Mouse (Mus musculus) midbrain, embryonic 13.5 days (tissue): ENCODE data around the gene Rbm15. TPM values are rescaled to one million over a fixed set of nuclear protein-coding genes. Genes with fewer than 3 reads are reported as not detected.
A peak's percentile ranks its signal among the peaks of the same experiment; 100 is the strongest.
"Not testable (repeated sequence)": the region's sequence is repeated elsewhere in the genome, so short reads cannot be mapped to it uniquely, and the experiment has no call there.

Experiments used
- ATAC-seq: fragments of 200-750 bp; cut with Nextera tagmentation; 2 replicates; pipeline ENCODE4 v1.8.0; 2017; ENCODE audit warnings: mild to moderate bottlenecking, moderate TSS enrichment, moderate library complexity
- H3K27ac ChIP-seq: fragments of 300-500 bp; sonication (generic); 2 replicates; pipeline ENCODE4 v1.5.1; 2015; ENCODE audit warnings: inconsistent platforms, mild to moderate bottlenecking, moderate library complexity
- H3K27me3 ChIP-seq: fragments of 300-500 bp; sonication (generic); 2 replicates; pipeline ENCODE4 v1.6.1; 2015; ENCODE audit warnings: mild to moderate bottlenecking, inconsistent platforms
- H3K36me3 ChIP-seq: fragments of 300-500 bp; sonication (generic); 2 replicates; pipeline ENCODE4 v1.6.1; 2015; ENCODE audit warnings: mild to moderate bottlenecking, inconsistent platforms
- H3K4me1 ChIP-seq: fragments of 300-500 bp; sonication (generic); replicated peaks from 2 replicates; pipeline ENCODE4 v1.6.1; 2015; ENCODE audit warnings: inconsistent platforms
- H3K4me2 ChIP-seq: fragments of 300-500 bp; sonication (generic); replicated peaks from 2 replicates; pipeline ENCODE4 v1.6.1; 2015; ENCODE audit warnings: moderate library complexity, mild to moderate bottlenecking, inconsistent platforms
- H3K4me3 ChIP-seq: fragments of 300-500 bp; sonication (generic); replicated peaks from 2 replicates; pipeline ENCODE4 v1.5.1; 2015; ENCODE audit warnings: mild to moderate bottlenecking, inconsistent platforms
- H3K9ac ChIP-seq: fragments of 300-500 bp; sonication (generic); replicated peaks from 2 replicates; pipeline ENCODE4 v1.6.1; 2015; ENCODE audit warnings: mild to moderate bottlenecking, inconsistent platforms
- H3K9me3 ChIP-seq: fragments of 300-500 bp; sonication (generic); 2 replicates; pipeline ENCODE4 v1.6.1; 2016; ENCODE audit warnings: mild to moderate bottlenecking, inconsistent platforms
- WGBS: fragments of 180-500 bp; shearing (Covaris S2); methylation state at CpG from one replicate; pipeline ENCODE4 v1.1.7; 2015; 5-methylcytosine and 5-hydroxymethylcytosine counted together
- polyA plus RNA-seq: library from polyadenylated mRNA; unstranded; fragments of >200 nt; fragmentation: Nextera tagmentation; extraction: Ambion mirVana; gene quantifications from 2 replicates; pipeline ENCODE4 v1.2.1, GENCODE M21; 2015

The Rbm15 gene
- polyA plus RNA-seq, 1 experiment from 2014 or later = 12.0 TPM

- no peaks in the 10 kb centered on the region for H3K9me3 ChIP-seq
- no peak for ATAC-seq
- H3K4me3 ChIP-seq = no peak overlapping the region
- H3K27ac ChIP-seq = no peak overlapping the region
- no peak overlapping the region for H3K9ac ChIP-seq
- H3K27me3 ChIP-seq = no peaks in the 10 kb centered on the region
- no peak overlapping the region for H3K4me2 ChIP-seq
- peaks cover 53% of the 10 kb centered on the region for H3K4me1 ChIP-seq
- peaks cover 15% of the 10 kb centered on the region for H3K36me3 ChIP-seq
These were observed 11.7 kb downstream of the Rbm15 start for GRCm38 (mm10) chr3:107321776-107322175.

- H3K36me3 ChIP-seq = peaks cover 15% of the 10 kb centered on the region
- no peak overlapping the region for H3K27ac ChIP-seq
- WGBS = 93% methylated on average over 2 of the region's 2 CpGs
- H3K4me3 ChIP-seq = no peak overlapping the region
- no peak overlapping the region for H3K9ac ChIP-seq
- ATAC-seq = no peak
- H3K4me1 ChIP-seq = peaks cover 50% of the 10 kb centered on the region
- no peaks in the 10 kb centered on the region for H3K9me3 ChIP-seq
- H3K27me3 ChIP-seq = no peaks in the 10 kb centered on the region
- H3K4me2 ChIP-seq = no peak overlapping the region
These were observed 12.3 kb downstream of the Rbm15 start for GRCm38 (mm10) chr3:107321141-107321540.

- no peak overlapping the region for H3K4me2 ChIP-seq
- H3K4me3 ChIP-seq = no peak overlapping the region
- no peak overlapping the region for H3K9ac ChIP-seq
- H3K4me1 ChIP-seq = peaks cover 16% of the 10 kb centered on the region
- H3K36me3 ChIP-seq = 0 out of 2 replicates have a peak, but pooled peaks cover 6% of the 10 kb centered on the region
- H3K27ac ChIP-seq = no peak overlapping the region
- no peaks in the 10 kb centered on the region for H3K9me3 ChIP-seq
- H3K27me3 ChIP-seq = no peaks in the 10 kb centered on the region
- no peak for ATAC-seq
- 94% methylated on average over 3 of the region's 3 CpGs for WGBS
These were observed 16.1 kb downstream of the Rbm15 start for GRCm38 (mm10) chr3:107317338-107317737.

- H3K27ac ChIP-seq, H3K27me3 ChIP-seq, H3K4me2 ChIP-seq, H3K4me1 ChIP-seq, H3K9ac ChIP-seq, ATAC-seq, H3K9me3 ChIP-seq, H3K4me3 ChIP-seq: not testable (repeated sequence)
- 70% methylated on average over 4 of the region's 4 CpGs for WGBS
- H3K36me3 ChIP-seq = peaks cover 14% of the 10 kb centered on the region
These were observed 36.6 kb downstream of the Rbm15 start for GRCm38 (mm10) chr3:107296917-107297316.

GRCm38 (mm10) chr3:107295672-107296360 is 37.7 kb downstream of the Rbm15 start:
- ATAC-seq = no peak
- no peaks in the 10 kb centered on the region for H3K4me1 ChIP-seq
- no peaks in the 10 kb centered on the region for H3K27me3 ChIP-seq
- no peak overlapping the region for H3K4me3 ChIP-seq
- WGBS = 94% methylated on average over 5 of the region's 5 CpGs
- H3K9me3 ChIP-seq = no peaks in the 10 kb centered on the region
- peaks cover 8% of the 10 kb centered on the region; the same call in 1 of the 2 replicates for H3K36me3 ChIP-seq
- H3K4me2 ChIP-seq = no peak overlapping the region
- no peak overlapping the region for H3K27ac ChIP-seq
- H3K9ac ChIP-seq = no peak overlapping the region

GRCm38 (mm10) chr3:107290764-107291381 is 42.6 kb downstream of the Rbm15 start, which contains the start of gene Slc16a4:
Gene Slc16a4, plus strand, starts transcription at chr3:107291230.
- Histone ChIP-seq H3K9me3 (no peaks in the 10 kb centered on the region), H3K36me3 (peaks cover 5% of the 10 kb centered on the region; the same call in 1 of the 2 replicates), H3K27ac (no peak within 1 kb of the TSS), H3K4me1 (no peaks in the 10 kb centered on the region), H3K9ac (no peak within 1 kb of the TSS), H3K27me3 (no peaks in the 10 kb centered on the region), H3K4me3 (no peak within 1 kb of the TSS), H3K4me2 (no peak within 1 kb of the TSS)
- 28% methylated on average over 9 of the region's 9 CpGs for WGBS
- ATAC-seq = no peak

GRCm38 (mm10) chr3:107287346-107287745 is 46.1 kb downstream of the Rbm15 start:
- Histone ChIP-seq H3K4me2 (no peak overlapping the region), H3K4me3 (no peak overlapping the region), H3K4me1 (no peaks in the 10 kb centered on the region), H3K27me3 (no peaks in the 10 kb centered on the region), H3K9me3 (no peaks in the 10 kb centered on the region), H3K36me3 (peaks cover 15% of the 10 kb centered on the region), H3K27ac (no peak overlapping the region), H3K9ac (no peak overlapping the region)
- ATAC-seq = no peak

GRCm38 (mm10) chr3:107286123-107286522 is 47.4 kb downstream of the Rbm15 start:
- no peak overlapping the region for H3K4me3 ChIP-seq
- WGBS = 82% methylated on average over 2 of the region's 2 CpGs
- H3K27ac ChIP-seq = no peak overlapping the region
- H3K4me1 ChIP-seq = no peaks in the 10 kb centered on the region
- peaks cover 22% of the 10 kb centered on the region for H3K36me3 ChIP-seq
- H3K4me2 ChIP-seq = no peak overlapping the region
- H3K9ac ChIP-seq = no peak overlapping the region
- no peak for ATAC-seq
- H3K9me3 ChIP-seq = no peaks in the 10 kb centered on the region
- no peaks in the 10 kb centered on the region for H3K27me3 ChIP-seq

GRCm38 (mm10) chr3:107278479-107279269 is 54.8 kb downstream of the Rbm15 start, which contains the start of gene Lamtor5:
Gene Lamtor5, plus strand, starts transcription at chr3:107278858.
- WGBS = 3% methylated on average over 43 of the region's 43 CpGs
- peak; percentile 93 for ATAC-seq
- no peaks in the 10 kb centered on the region for H3K27me3 ChIP-seq
- peak within 1 kb of the TSS; percentile 91 for H3K4me3 ChIP-seq
- no peaks in the 10 kb centered on the region for H3K9me3 ChIP-seq
- H3K4me1 ChIP-seq = peaks cover 17% of the 10 kb centered on the region
- peak within 1 kb of the TSS; percentile 83 for H3K9ac ChIP-seq
- H3K4me2 ChIP-seq = peak within 1 kb of the TSS; percentile 76
- no peak within 1 kb of the TSS for H3K27ac ChIP-seq
- peaks cover 17% of the 10 kb centered on the region for H3K36me3 ChIP-seq

GRCm38 (mm10) chr3:107276626-107277025 is 56.8 kb downstream of the Rbm15 start:
- Histone ChIP-seq H3K9me3 (no peaks in the 10 kb centered on the region), H3K36me3 (no peaks in the 10 kb centered on the region), H3K4me2 (no peak overlapping the region), H3K4me3 (no peak overlapping the region), H3K4me1 (peaks cover 17% of the 10 kb centered on the region), H3K9ac (no peak overlapping the region), H3K27ac (no peak overlapping the region), H3K27me3 (no peaks in the 10 kb centered on the region)
- no peak for ATAC-seq
- 88% methylated on average over 3 of the region's 3 CpGs for WGBS

GRCm38 (mm10) chr3:107275996-107276395 is 57.5 kb downstream of the Rbm15 start:
- no peaks in the 10 kb centered on the region for H3K9me3 ChIP-seq
- H3K27ac ChIP-seq = no peak overlapping the region
- no peak overlapping the region for H3K4me3 ChIP-seq
- WGBS = 62% methylated on average over 4 of the region's 4 CpGs
- H3K36me3 ChIP-seq = no peaks in the 10 kb centered on the region
- no peak overlapping the region for H3K9ac ChIP-seq
- no peak overlapping the region for H3K4me2 ChIP-seq
- H3K4me1 ChIP-seq = peaks cover 17% of the 10 kb centered on the region
- no peak for ATAC-seq
- no peaks in the 10 kb centered on the region for H3K27me3 ChIP-seq
